Mouse (Mus musculus): ENCODE results near the gene Ccdc78. TPM values are rescaled to one million over a fixed set of nuclear protein-coding genes. Genes with fewer than 3 reads are reported as not detected.

Gene Ccdc78
- polyA plus RNA-seq, 1 experiment from 2014 or later, result 0.23 TPM

- ATAC-seq (ENCODE audit: low read depth), result peak; percentile 0; the same call in 1 of the 2 replicates
- H3K9ac ChIP-seq (replicated peaks; ENCODE audit: low read depth, low read length), result peak overlapping the region; percentile 78
- H3K36me3 ChIP-seq (ENCODE audit: control insufficient read depth, insufficient read depth, low read length), result no peaks in the 10 kb centered on the region; the same call in 1 of the 2 replicates
- H3K4me1 ChIP-seq (ENCODE audit: control insufficient read depth, insufficient read depth, low read length), result peaks cover 28% of the 10 kb centered on the region
- H3K4me3 ChIP-seq (ENCODE audit: low read depth, low read length), result peak overlapping the region; percentile 75
- no peaks in the 10 kb centered on the region for H3K27me3 ChIP-seq (ENCODE audit: control insufficient read depth, insufficient read depth, low read length)
- peak overlapping the region; percentile 77 for H3K4me2 ChIP-seq (ENCODE audit: low read depth, low read length)
- no peaks in the 10 kb centered on the region for H3K9me3 ChIP-seq (ENCODE audit: control insufficient read depth, low read length)
- peak overlapping the region; percentile 91 for H3K27ac ChIP-seq (ENCODE audit: low read depth, low read length)
- WGBS, result 27% methylated on average over 19 of the region's 19 CpGs
Measured at GRCm38 (mm10) chr17:25791320-25791842, 5.0 kb downstream of the Ccdc78 start.

- Histone ChIP-seq H3K9ac (replicated peaks; ENCODE audit: low read depth, low read length) (peak overlapping the region; percentile 78), H3K4me2 (ENCODE audit: low read depth, low read length) (peak overlapping the region; percentile 77), H3K27ac (ENCODE audit: low read depth, low read length) (peak overlapping the region; percentile 91), H3K4me1 (ENCODE audit: control insufficient read depth, insufficient read depth, low read length) (peaks cover 34% of the 10 kb centered on the region), H3K9me3 (ENCODE audit: control insufficient read depth, low read length) (no peaks in the 10 kb centered on the region), H3K27me3 (ENCODE audit: control insufficient read depth, insufficient read depth, low read length) (no peaks in the 10 kb centered on the region), H3K36me3 (ENCODE audit: control insufficient read depth, insufficient read depth, low read length) (no peaks in the 10 kb centered on the region; the same call in 1 of the 2 replicates), H3K4me3 (ENCODE audit: low read depth, low read length) (peak overlapping the region; percentile 75)
- under 1% methylated on average over 45 of the region's 45 CpGs for WGBS
- ATAC-seq (ENCODE audit: low read depth), result peak; percentile 68
Measured at GRCm38 (mm10) chr17:25791843-25792527, 5.6 kb downstream of the Ccdc78 start.

GRCm38 (mm10) chr17:25792615-25793014 is 6.2 kb downstream of the Ccdc78 start, which contains the start of gene Fam173a:
Fam173a (minus strand) TSS chr17:25792901.
- peaks cover 34% of the 10 kb centered on the region for H3K4me1 ChIP-seq (ENCODE audit: control insufficient read depth, insufficient read depth, low read length)
- peak; percentile 52 for ATAC-seq (ENCODE audit: low read depth)
- 0% methylated on average over 14 of the region's 14 CpGs for WGBS
- H3K9ac ChIP-seq (replicated peaks; ENCODE audit: low read depth, low read length), result peak within 1 kb of the TSS; percentile 78
- H3K9me3 ChIP-seq (ENCODE audit: control insufficient read depth, low read length), result no peaks in the 10 kb centered on the region
- peak within 1 kb of the TSS; percentile 91 for H3K27ac ChIP-seq (ENCODE audit: low read depth, low read length)
- no peaks in the 10 kb centered on the region for H3K27me3 ChIP-seq (ENCODE audit: control insufficient read depth, insufficient read depth, low read length)
- H3K36me3 ChIP-seq (ENCODE audit: control insufficient read depth, insufficient read depth, low read length), result no peaks in the 10 kb centered on the region; the same call in 1 of the 2 replicates
- peak within 1 kb of the TSS; percentile 75 for H3K4me3 ChIP-seq (ENCODE audit: low read depth, low read length)
- peak within 1 kb of the TSS; percentile 77 for H3K4me2 ChIP-seq (ENCODE audit: low read depth, low read length)

- H3K9me3 ChIP-seq (ENCODE audit: control insufficient read depth, low read length), result no peaks in the 10 kb centered on the region
- no peak overlapping the region for H3K9ac ChIP-seq (replicated peaks; ENCODE audit: low read depth, low read length)
- H3K4me2 ChIP-seq (ENCODE audit: low read depth, low read length), result peak overlapping the region; percentile 69; the same call in 1 of the 2 replicates
- H3K27ac ChIP-seq (ENCODE audit: low read depth, low read length), result peak overlapping the region; percentile 17; the same call in 1 of the 2 replicates
- no peaks in the 10 kb centered on the region; the same call in 1 of the 2 replicates for H3K36me3 ChIP-seq (ENCODE audit: control insufficient read depth, insufficient read depth, low read length)
- WGBS, result 17% methylated on average over 13 of the region's 13 CpGs
- H3K4me1 ChIP-seq (ENCODE audit: control insufficient read depth, insufficient read depth, low read length), result peaks cover 34% of the 10 kb centered on the region
- no peak for ATAC-seq (ENCODE audit: low read depth)
- H3K4me3 ChIP-seq (ENCODE audit: low read depth, low read length), result no peak overlapping the region
- no peaks in the 10 kb centered on the region for H3K27me3 ChIP-seq (ENCODE audit: control insufficient read depth, insufficient read depth, low read length)
Measured at GRCm38 (mm10) chr17:25794197-25794596, 7.8 kb downstream of the Ccdc78 start.

GRCm38 (mm10) chr17:25794998-25795397 is 8.6 kb downstream of the Ccdc78 start:
- Histone ChIP-seq H3K9me3 (ENCODE audit: control insufficient read depth, low read length) (no peaks in the 10 kb centered on the region), H3K27ac (ENCODE audit: low read depth, low read length) (peak overlapping the region; percentile 57), H3K27me3 (ENCODE audit: control insufficient read depth, insufficient read depth, low read length) (no peaks in the 10 kb centered on the region), H3K9ac (replicated peaks; ENCODE audit: low read depth, low read length) (0 out of 2 replicates have a peak overlapping the region, but pooled peaks have one; percentile 44), H3K4me2 (ENCODE audit: low read depth, low read length) (peak overlapping the region; percentile 69), H3K4me3 (ENCODE audit: low read depth, low read length) (peak overlapping the region; percentile 20), H3K36me3 (ENCODE audit: control insufficient read depth, insufficient read depth, low read length) (no peaks in the 10 kb centered on the region), H3K4me1 (ENCODE audit: control insufficient read depth, insufficient read depth, low read length) (peaks cover 34% of the 10 kb centered on the region)
- WGBS, result 42% methylated on average over 17 of the region's 17 CpGs
- ATAC-seq (ENCODE audit: low read depth), result no peak

- ATAC-seq (ENCODE audit: low read depth), result peak; percentile 12; the same call in 1 of the 2 replicates
- peaks cover 32% of the 10 kb centered on the region for H3K4me1 ChIP-seq (ENCODE audit: control insufficient read depth, insufficient read depth, low read length)
- H3K4me3 ChIP-seq (ENCODE audit: low read depth, low read length), result peak within 1 kb of the TSS; percentile 49
Measured at GRCm38 (mm10) chr17:25795609-25796092, 9.3 kb downstream of the Ccdc78 start, which contains the start of gene AC134908.4. AC134908.4 (minus strand) TSS chr17:25795659.

GRCm38 (mm10) chr17:25796211-25796771 is 9.9 kb downstream of the Ccdc78 start:
- under 1% methylated on average over 37 of the region's 37 CpGs for WGBS
- H3K4me2 ChIP-seq (ENCODE audit: low read depth, low read length), result peak overlapping the region; percentile 69
- H3K9ac ChIP-seq (replicated peaks; ENCODE audit: low read depth, low read length), result peak overlapping the region; percentile 44
- peak overlapping the region; percentile 50 for H3K27ac ChIP-seq (ENCODE audit: low read depth, low read length)
- no peak for ATAC-seq (ENCODE audit: low read depth)
- H3K4me1 ChIP-seq (ENCODE audit: control insufficient read depth, insufficient read depth, low read length), result peaks cover 26% of the 10 kb centered on the region
- H3K27me3 ChIP-seq (ENCODE audit: control insufficient read depth, insufficient read depth, low read length), result no peaks in the 10 kb centered on the region
- no peaks in the 10 kb centered on the region for H3K9me3 ChIP-seq (ENCODE audit: control insufficient read depth, low read length)
- H3K4me3 ChIP-seq (ENCODE audit: low read depth, low read length), result peak overlapping the region; percentile 49
- no peaks in the 10 kb centered on the region for H3K36me3 ChIP-seq (ENCODE audit: control insufficient read depth, insufficient read depth, low read length)

More at GRCm38 (mm10) chr17:25795609-25796092, 9.3 kb downstream of the Ccdc78 start, which contains the start of gene AC134908.4:
- WGBS, result 8% methylated on average over 6 of the region's 6 CpGs
- H3K9me3 ChIP-seq (ENCODE audit: control insufficient read depth, low read length), result no peaks in the 10 kb centered on the region
- H3K27ac ChIP-seq (ENCODE audit: low read depth, low read length), result peak within 1 kb of the TSS; percentile 57
- H3K27me3 ChIP-seq (ENCODE audit: control insufficient read depth, insufficient read depth, low read length), result no peaks in the 10 kb centered on the region
- peak within 1 kb of the TSS; percentile 69 for H3K4me2 ChIP-seq (ENCODE audit: low read depth, low read length)
- H3K36me3 ChIP-seq (ENCODE audit: control insufficient read depth, insufficient read depth, low read length), result no peaks in the 10 kb centered on the region
- H3K9ac ChIP-seq (replicated peaks; ENCODE audit: low read depth, low read length), result peak within 1 kb of the TSS; percentile 44

GRCm38 (mm10) chr17:25796951-25797369 is 10.6 kb downstream of the Ccdc78 start, which contains the start of gene Metrn:
Metrn (minus strand) TSS chr17:25797136.
- peaks cover 22% of the 10 kb centered on the region for H3K4me1 ChIP-seq (ENCODE audit: control insufficient read depth, insufficient read depth, low read length)
- peak within 1 kb of the TSS; percentile 49 for H3K4me3 ChIP-seq (ENCODE audit: low read depth, low read length)
- H3K9ac ChIP-seq (replicated peaks; ENCODE audit: low read depth, low read length), result peak within 1 kb of the TSS; percentile 44
- no peaks in the 10 kb centered on the region for H3K36me3 ChIP-seq (ENCODE audit: control insufficient read depth, insufficient read depth, low read length)
- H3K4me2 ChIP-seq (ENCODE audit: low read depth, low read length), result peak within 1 kb of the TSS; percentile 69
- no peaks in the 10 kb centered on the region for H3K9me3 ChIP-seq (ENCODE audit: control insufficient read depth, low read length)
- WGBS, result 0% methylated on average over 33 of the region's 35 CpGs
- peak; percentile 75; the same call in 1 of the 2 replicates for ATAC-seq (ENCODE audit: low read depth)
- H3K27me3 ChIP-seq (ENCODE audit: control insufficient read depth, insufficient read depth, low read length), result no peaks in the 10 kb centered on the region
- peak within 1 kb of the TSS; percentile 50 for H3K27ac ChIP-seq (ENCODE audit: low read depth, low read length)
